Mouse (Mus musculus) erythroblast, adult 5-6 weeks (primary cell): ENCODE data around the gene Agt. TPM values are rescaled to one million over a fixed set of nuclear protein-coding genes. Genes with fewer than 3 reads are reported as not detected.

Source experiments
- ATAC-seq: replicated peaks from 2 replicates; pipeline ENCODE4 v1.8.0; 2016; ENCODE audit warnings: moderate number of reproducible peaks, mild to moderate bottlenecking, moderate TSS enrichment, inconsistent platforms; ENCODE audit not compliant: poor library complexity, low FRiP score, severe bottlenecking
- total RNA-seq, 2 experiments: library from RNA; stranded (forward) in 1 of 2; stranded (reverse) in 1 of 2; fragments of 150-400 nt in 1 of 2; fragments of 200-764, 138-1000 nt in 1 of 2; gene quantifications; 2 replicates each; pipeline versions ENCODE4 v1.2.3 to v1.2.4; 2015 to 2017; ENCODE audit warnings: low replicate concordance in 2 of 2

Agt gene
- not detected in 2 replicates for total RNA-seq (2015; ENCODE audit: low replicate concordance)
- not detected in 2 replicates for total RNA-seq (2017; ENCODE audit: low replicate concordance)

GRCm38 (mm10) chr8:124569593-124569992 lies at the start of gene Agt:
TSS of gene Agt (minus strand) at chr8:124569706.
- no peak for ATAC-seq

GRCm38 (mm10) chr8:124618252-124618651 lies 48.7 kb upstream of the Agt start:
- ATAC-seq = no peak

- peak; percentile 85 for ATAC-seq
These were observed 47.9 kb upstream of the Agt start for GRCm38 (mm10) chr8:124617266-124617869.

GRCm38 (mm10) chr8:124614325-124614724 lies 44.8 kb upstream of the Agt start:
- ATAC-seq = no peak

GRCm38 (mm10) chr8:124608972-124609353 lies 39.5 kb upstream of the Agt start:
- ATAC-seq = no peak

GRCm38 (mm10) chr8:124608239-124608971 lies 38.9 kb upstream of the Agt start:
- ATAC-seq = no peak

GRCm38 (mm10) chr8:124604066-124604465 lies 34.6 kb upstream of the Agt start:
- ATAC-seq = no peak

- no peak for ATAC-seq
These were observed 19.9 kb upstream of the Agt start for GRCm38 (mm10) chr8:124589393-124589792.

GRCm38 (mm10) chr8:124586556-124586955 lies 17.1 kb upstream of the Agt start:
- no peak for ATAC-seq

GRCm38 (mm10) chr8:124585718-124586425 lies 16.4 kb upstream of the Agt start:
- no peak for ATAC-seq

- ATAC-seq = no peak
These were observed 7.2 kb upstream of the Agt start for GRCm38 (mm10) chr8:124576751-124577150.

GRCm38 (mm10) chr8:124575811-124576210 lies 6.3 kb upstream of the Agt start, which contains the start of gene Capn9:
TSS of gene Capn9 (plus strand) at chr8:124576111.
- ATAC-seq = no peak

GRCm38 (mm10) chr8:124573552-124574340 lies 4.2 kb upstream of the Agt start:
- peak; percentile 84 for ATAC-seq

GRCm38 (mm10) chr8:124572430-124572775 lies 2.9 kb upstream of the Agt start:
- ATAC-seq = no peak

- no peak for ATAC-seq
These were observed 2.4 kb upstream of the Agt start for GRCm38 (mm10) chr8:124571732-124572429.

- ATAC-seq = no peak
These were observed 406 bp downstream of the Agt start for GRCm38 (mm10) chr8:124569100-124569499.

- ATAC-seq = no peak
These were observed 1.9 kb downstream of the Agt start for GRCm38 (mm10) chr8:124567584-124567983.

- ATAC-seq = no peak
These were observed 2.4 kb downstream of the Agt start for GRCm38 (mm10) chr8:124567126-124567525.

GRCm38 (mm10) chr8:124557476-124557875 lies 12.0 kb downstream of the Agt start:
- no peak for ATAC-seq
